Mouse (Mus musculus) MEL (cell line): ENCODE measurements at regions not wholly inside any gene's neighbourhood (a gene's known extent, or its start where the extent isn't known, plus 50 kb on each side); places are given as distances from the start of the nearest gene placed in this dataset.

ENCODE experiments used
- HCFC1 ChIP-seq: IDR thresholded peaks from 2 replicates; pipeline ENCODE4 v1.6.1; 2012; ENCODE audit warnings: low read depth, mild to moderate bottlenecking, inconsistent platforms, low read length, improper control_type of control experiment, moderate library complexity
- KAT2A ChIP-seq: conservative IDR thresholded peaks from 2 replicates; pipeline ENCODE4 v1.6.1; 2012; ENCODE audit warnings: low read depth, low read length, improper control_type of control experiment, inconsistent platforms
- NRF1 ChIP-seq: IDR thresholded peaks from 2 replicates; pipeline ENCODE4 v1.6.1; 2014; ENCODE audit warnings: low read depth, mild to moderate bottlenecking, inconsistent platforms, low read length, improper control_type of control experiment, moderate library complexity; ENCODE audit not compliant: poor library complexity, insufficient read depth, severe bottlenecking
- SIN3A ChIP-seq: IDR thresholded peaks from 2 replicates; pipeline ENCODE4 v1.6.1; 2012; ENCODE audit warnings: low read length, improper control_type of control experiment, inconsistent platforms
- UBTF ChIP-seq: IDR thresholded peaks from 2 replicates; pipeline ENCODE4 v1.6.1; 2012; ENCODE audit warnings: low read depth, mild to moderate bottlenecking, inconsistent platforms, low read length, improper control_type of control experiment, moderate library complexity, borderline replicate concordance; ENCODE audit not compliant: insufficient read depth
- ZC3H11A ChIP-seq: IDR thresholded peaks from 2 replicates; pipeline ENCODE4 v1.6.1; 2012; ENCODE audit warnings: low read depth, mild to moderate bottlenecking, inconsistent platforms, low read length, improper control_type of control experiment

DNA sequence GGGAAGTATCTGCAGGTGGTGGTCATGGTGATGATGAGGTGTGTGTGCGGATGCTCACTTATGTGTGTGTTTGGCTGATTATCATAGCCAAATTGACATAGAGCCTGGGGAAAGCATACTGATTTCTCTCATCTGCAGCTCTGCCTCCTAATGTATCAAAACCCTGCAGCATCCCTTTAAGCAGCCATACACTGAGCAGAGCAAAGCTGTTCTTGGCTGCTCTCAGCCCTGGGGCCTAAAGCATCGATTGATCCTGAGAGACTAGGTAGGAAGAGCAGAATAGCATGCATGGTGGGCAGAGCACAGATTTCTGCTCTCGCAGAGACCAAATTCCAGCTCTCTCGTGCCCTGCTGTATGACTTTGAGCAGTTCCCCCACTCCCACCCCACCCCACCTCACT is 576.0 kb downstream of the Insc start:
- TF ChIP-seq HCFC1 (no peak), NRF1 (no peak), SIN3A (no peak), UBTF (no peak), KAT2A (no peak), ZC3H11A (no peak)
